Mouse (Mus musculus): Measurements from ENCODE around the gene Drosha. TPM values are rescaled to one million over a fixed set of nuclear protein-coding genes. Genes with fewer than 3 reads are reported as not detected.

Gene Drosha
- polyA plus RNA-seq, 1 experiment from 2014 or later = 42.2 TPM

DNA sequence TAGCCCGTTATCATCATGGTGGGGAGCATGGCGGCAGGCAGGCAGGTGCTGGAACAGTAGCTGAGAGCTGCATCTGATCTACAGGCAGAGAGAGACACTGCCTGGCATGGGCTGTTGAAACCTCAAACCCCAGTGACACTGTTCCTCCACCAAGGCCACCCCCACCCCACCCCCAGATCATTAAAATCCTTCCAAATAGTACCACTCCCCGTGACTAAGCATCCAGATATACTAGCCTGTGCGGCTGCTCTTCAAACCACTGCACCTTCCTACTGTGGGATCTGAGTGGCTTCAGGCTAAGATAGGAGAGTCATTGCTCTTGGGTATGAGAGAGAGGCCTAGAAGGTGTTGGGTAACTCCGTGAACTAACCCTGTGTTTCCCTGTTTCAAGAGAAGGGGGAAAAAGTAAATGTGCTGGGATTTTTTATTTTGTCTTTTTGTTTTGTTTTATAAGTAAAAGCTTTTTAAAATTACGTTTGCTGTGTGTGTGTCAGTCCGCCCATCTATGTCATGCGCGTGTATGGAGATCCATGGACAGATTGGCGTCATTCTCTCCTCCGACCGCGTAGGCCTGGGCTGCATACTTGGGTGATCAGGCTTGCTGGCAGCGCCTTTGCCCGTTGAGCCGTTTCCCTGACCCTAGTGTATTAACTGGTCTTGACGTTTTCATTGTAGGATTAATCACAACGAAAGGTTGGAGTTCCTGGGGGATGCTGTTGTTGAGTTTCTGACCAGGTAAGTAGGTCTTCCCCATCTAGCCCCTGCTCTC is 76.0 kb downstream of the Drosha start:
- peaks cover 86% of the 10 kb centered on the region for H3K36me3 ChIP-seq (ENCODE audit: control insufficient read depth, insufficient read depth, low read length)
- no peaks in the 10 kb centered on the region for H3K27me3 ChIP-seq (replicated peaks; ENCODE audit: control insufficient read depth, insufficient read depth, low read length)
- no peak overlapping the region for H3K4me3 ChIP-seq (ENCODE audit: low read depth, low read length)
- WGBS = 91% methylated on average over 18 of the region's 18 CpGs
- no peak overlapping the region for H3K27ac ChIP-seq (ENCODE audit: low read depth)
- ATAC-seq (replicated peaks; ENCODE audit: low FRiP score, low TSS enrichment, low read depth) (no peak), DNase-seq (ENCODE audit: low spot score) (no peak)
- H3K9me3 ChIP-seq (ENCODE audit: control insufficient read depth, low read length) = no peaks in the 10 kb centered on the region
- H3K4me1 ChIP-seq (replicated peaks; ENCODE audit: control insufficient read depth, insufficient read depth, low read length) = no peaks in the 10 kb centered on the region
- no peak overlapping the region for H3K4me2 ChIP-seq (ENCODE audit: low read length)
- no peak overlapping the region for H3K9ac ChIP-seq (ENCODE audit: low read length)

- Histone ChIP-seq H3K4me2 (ENCODE audit: low read length) (no peak overlapping the region), H3K9me3 (ENCODE audit: control insufficient read depth, low read length) (no peaks in the 10 kb centered on the region), H3K27me3 (replicated peaks; ENCODE audit: control insufficient read depth, insufficient read depth, low read length) (no peaks in the 10 kb centered on the region), H3K4me3 (ENCODE audit: low read depth, low read length) (no peak overlapping the region), H3K4me1 (replicated peaks; ENCODE audit: control insufficient read depth, insufficient read depth, low read length) (no peaks in the 10 kb centered on the region), H3K36me3 (ENCODE audit: control insufficient read depth, insufficient read depth, low read length) (peaks cover 83% of the 10 kb centered on the region), H3K9ac (ENCODE audit: low read length) (no peak overlapping the region), H3K27ac (ENCODE audit: low read depth) (no peak overlapping the region)
- 81% methylated on average over 8 of the region's 8 CpGs for WGBS
- DNase-seq (ENCODE audit: low spot score) (no peak), ATAC-seq (replicated peaks; ENCODE audit: low FRiP score, low TSS enrichment, low read depth) (no peak)
These were observed 76.6 kb downstream of the Drosha start for GRCm38 (mm10) chr15:12901197-12901570.

- H3K9me3 ChIP-seq (ENCODE audit: control insufficient read depth, low read length) = no peaks in the 10 kb centered on the region
These were observed 79.8 kb downstream of the Drosha start for GRCm38 (mm10) chr15:12904442-12904841.

GRCm38 (mm10) chr15:12907962-12908719 is 83.5 kb downstream of the Drosha start:
- peaks cover 42% of the 10 kb centered on the region for H3K36me3 ChIP-seq (ENCODE audit: control insufficient read depth, insufficient read depth, low read length)
- ATAC-seq (replicated peaks; ENCODE audit: low FRiP score, low TSS enrichment, low read depth) = no peak

More at GRCm38 (mm10) chr15:12904442-12904841, 79.8 kb downstream of the Drosha start:
- ATAC-seq (replicated peaks; ENCODE audit: low FRiP score, low TSS enrichment, low read depth) (no peak), DNase-seq (ENCODE audit: low spot score) (no peak)
- 90% methylated on average over 6 of the region's 6 CpGs for WGBS
- H3K27ac ChIP-seq (ENCODE audit: low read depth) = no peak overlapping the region
- H3K4me3 ChIP-seq (ENCODE audit: low read depth, low read length) = no peak overlapping the region
- no peaks in the 10 kb centered on the region for H3K27me3 ChIP-seq (replicated peaks; ENCODE audit: control insufficient read depth, insufficient read depth, low read length)
- H3K36me3 ChIP-seq (ENCODE audit: control insufficient read depth, insufficient read depth, low read length) = peaks cover 66% of the 10 kb centered on the region
- H3K4me1 ChIP-seq (replicated peaks; ENCODE audit: control insufficient read depth, insufficient read depth, low read length) = no peaks in the 10 kb centered on the region
- H3K4me2 ChIP-seq (ENCODE audit: low read length) = no peak overlapping the region
- no peak overlapping the region for H3K9ac ChIP-seq (ENCODE audit: low read length)

GRCm38 (mm10) chr15:12908720-12909028 is 84.1 kb downstream of the Drosha start:
- Histone ChIP-seq H3K4me1 (replicated peaks; ENCODE audit: control insufficient read depth, insufficient read depth, low read length) (no peaks in the 10 kb centered on the region), H3K4me3 (ENCODE audit: low read depth, low read length) (no peak overlapping the region), H3K27ac (ENCODE audit: low read depth) (no peak overlapping the region), H3K36me3 (ENCODE audit: control insufficient read depth, insufficient read depth, low read length) (peaks cover 38% of the 10 kb centered on the region), H3K4me2 (ENCODE audit: low read length) (no peak overlapping the region), H3K9ac (ENCODE audit: low read length) (no peak overlapping the region), H3K27me3 (replicated peaks; ENCODE audit: control insufficient read depth, insufficient read depth, low read length) (no peaks in the 10 kb centered on the region), H3K9me3 (ENCODE audit: control insufficient read depth, low read length) (no peaks in the 10 kb centered on the region)
- ATAC-seq (replicated peaks; ENCODE audit: low FRiP score, low TSS enrichment, low read depth) (no peak), DNase-seq (ENCODE audit: low spot score) (no peak)
- 70% methylated on average over 4 of the region's 4 CpGs for WGBS

More at GRCm38 (mm10) chr15:12907962-12908719, 83.5 kb downstream of the Drosha start:
- no peak overlapping the region for H3K4me2 ChIP-seq (ENCODE audit: low read length)
- no peak overlapping the region for H3K9ac ChIP-seq (ENCODE audit: low read length)
- H3K4me3 ChIP-seq (ENCODE audit: low read depth, low read length) = no peak overlapping the region
- WGBS = 75% methylated on average over 19 of the region's 19 CpGs
- no peaks in the 10 kb centered on the region for H3K9me3 ChIP-seq (ENCODE audit: control insufficient read depth, low read length)
- no peaks in the 10 kb centered on the region for H3K27me3 ChIP-seq (replicated peaks; ENCODE audit: control insufficient read depth, insufficient read depth, low read length)
- no peaks in the 10 kb centered on the region for H3K4me1 ChIP-seq (replicated peaks; ENCODE audit: control insufficient read depth, insufficient read depth, low read length)
- DNase-seq (ENCODE audit: low spot score) = no peak
- no peak overlapping the region for H3K27ac ChIP-seq (ENCODE audit: low read depth)

DNA sequence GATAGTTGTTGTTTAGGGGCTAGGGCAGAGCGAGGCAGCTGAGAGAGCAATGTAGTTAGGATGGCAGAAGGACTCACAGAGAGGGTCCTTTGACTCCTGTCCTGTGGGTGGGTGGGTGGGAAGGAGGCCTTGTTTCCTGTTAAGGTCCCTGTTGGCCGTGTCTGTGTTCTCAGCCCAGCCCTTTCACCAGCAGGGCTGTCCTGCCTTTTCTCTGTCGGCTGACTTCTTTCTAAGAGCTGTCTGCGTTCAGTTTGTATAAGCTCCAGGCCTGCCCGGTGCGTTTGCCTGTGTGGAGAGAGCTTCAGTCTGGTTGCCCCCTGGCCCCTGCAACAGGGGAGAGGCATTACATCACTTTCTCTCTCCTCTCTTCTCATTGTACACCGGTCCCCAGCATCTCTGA is 84.6 kb downstream of the Drosha start:
- Histone ChIP-seq H3K36me3 (ENCODE audit: control insufficient read depth, insufficient read depth, low read length) (peaks cover 38% of the 10 kb centered on the region), H3K4me1 (replicated peaks; ENCODE audit: control insufficient read depth, insufficient read depth, low read length) (no peaks in the 10 kb centered on the region), H3K9me3 (ENCODE audit: control insufficient read depth, low read length) (no peaks in the 10 kb centered on the region), H3K4me2 (ENCODE audit: low read length) (no peak overlapping the region), H3K9ac (ENCODE audit: low read length) (no peak overlapping the region), H3K27me3 (replicated peaks; ENCODE audit: control insufficient read depth, insufficient read depth, low read length) (no peaks in the 10 kb centered on the region), H3K4me3 (ENCODE audit: low read depth, low read length) (no peak overlapping the region), H3K27ac (ENCODE audit: low read depth) (no peak overlapping the region)
- DNase-seq (ENCODE audit: low spot score) (no peak), ATAC-seq (replicated peaks; ENCODE audit: low FRiP score, low TSS enrichment, low read depth) (no peak)
- WGBS = 50% methylated on average over 7 of the region's 7 CpGs

DNA sequence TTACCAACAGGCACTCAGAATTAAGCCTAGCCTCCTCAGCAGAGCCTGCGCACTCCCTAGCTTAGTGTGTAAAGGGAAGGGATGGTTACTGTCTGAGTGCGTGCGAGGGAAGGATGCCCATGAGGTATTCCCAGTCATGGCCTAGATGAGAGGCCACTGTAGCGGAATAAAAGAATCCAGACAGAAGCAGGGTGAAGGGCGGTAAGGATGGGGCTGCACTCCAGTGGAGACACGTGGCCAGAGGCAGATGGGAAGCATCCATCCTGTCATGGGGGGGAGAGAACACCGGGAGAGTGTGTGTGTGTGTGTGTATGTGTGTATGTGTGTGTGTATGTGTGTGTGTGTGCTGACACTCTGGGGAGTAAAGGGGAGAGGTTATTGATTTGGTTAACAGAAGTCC is 86.5 kb downstream of the Drosha start:
- ATAC-seq (replicated peaks; ENCODE audit: low FRiP score, low TSS enrichment, low read depth) = no peak

GRCm38 (mm10) chr15:12916314-12916815 is 91.8 kb downstream of the Drosha start:
- Histone ChIP-seq H3K4me3 (ENCODE audit: low read depth, low read length) (no peak overlapping the region), H3K4me2 (ENCODE audit: low read length) (no peak overlapping the region), H3K36me3 (ENCODE audit: control insufficient read depth, insufficient read depth, low read length) (peaks cover 72% of the 10 kb centered on the region), H3K9ac (ENCODE audit: low read length) (no peak overlapping the region), H3K27me3 (replicated peaks; ENCODE audit: control insufficient read depth, insufficient read depth, low read length) (no peaks in the 10 kb centered on the region), H3K4me1 (replicated peaks; ENCODE audit: control insufficient read depth, insufficient read depth, low read length) (no peaks in the 10 kb centered on the region), H3K27ac (ENCODE audit: low read depth) (no peak overlapping the region), H3K9me3 (ENCODE audit: control insufficient read depth, low read length) (no peaks in the 10 kb centered on the region)
- DNase-seq (ENCODE audit: low spot score) (no peak), ATAC-seq (replicated peaks; ENCODE audit: low FRiP score, low TSS enrichment, low read depth) (no peak)
- 85% methylated on average over 10 of the region's 10 CpGs for WGBS

More for the DNA sequence above, 86.5 kb downstream of the Drosha start:
- H3K9me3 ChIP-seq (ENCODE audit: control insufficient read depth, low read length) = no peaks in the 10 kb centered on the region
- WGBS = 69% methylated on average over 7 of the region's 7 CpGs
- H3K9ac ChIP-seq (ENCODE audit: low read length) = no peak overlapping the region
- no peaks in the 10 kb centered on the region for H3K27me3 ChIP-seq (replicated peaks; ENCODE audit: control insufficient read depth, insufficient read depth, low read length)
- H3K4me2 ChIP-seq (ENCODE audit: low read length) = no peak overlapping the region
- no peak overlapping the region for H3K4me3 ChIP-seq (ENCODE audit: low read depth, low read length)
- peaks cover 42% of the 10 kb centered on the region for H3K36me3 ChIP-seq (ENCODE audit: control insufficient read depth, insufficient read depth, low read length)
- H3K4me1 ChIP-seq (replicated peaks; ENCODE audit: control insufficient read depth, insufficient read depth, low read length) = no peaks in the 10 kb centered on the region
- H3K27ac ChIP-seq (ENCODE audit: low read depth) = no peak overlapping the region
- no peak for DNase-seq (ENCODE audit: low spot score)

Data from intestine, embryonic 14.5 days (tissue).